Mouse (Mus musculus) retina, embryonic 14.5 days (tissue): ENCODE measurements at regions not wholly inside any gene's neighbourhood (a gene's known extent, or its start where the extent isn't known, plus 50 kb on each side); places are given as distances from the start of the nearest gene placed in this dataset.

Experiments used
- DNase-seq: peaks from one replicate; pipeline ENCODE4 v3.0.0-alpha.2; 2015; ENCODE audit warnings: low spot score

GRCm38 (mm10) chr6:112119180-112119579, 154.4 kb upstream of the Lmcd1 start:
- peak; percentile 41 for DNase-seq

- DNase-seq, result peak; percentile 53
Measured at GRCm38 (mm10) chr6:112133522-112133921, 140.0 kb upstream of the Lmcd1 start.

GRCm38 (mm10) chr6:112152535-112153364, 120.8 kb upstream of the Lmcd1 start:
- peak; percentile 8 for DNase-seq

GRCm38 (mm10) chr6:112167487-112167886, 106.1 kb upstream of the Lmcd1 start:
- DNase-seq, result no peak

GRCm38 (mm10) chr6:112176344-112176743, 97.2 kb upstream of the Lmcd1 start:
- DNase-seq, result no peak

GRCm38 (mm10) chr6:112187636-112188035, 85.9 kb upstream of the Lmcd1 start:
- no peak for DNase-seq

- DNase-seq, result peak; percentile 89
Measured at GRCm38 (mm10) chr6:112191032-112191431, 82.5 kb upstream of the Lmcd1 start.

- DNase-seq, result peak; percentile 91
Measured at GRCm38 (mm10) chr6:112197445-112197844, 76.1 kb upstream of the Lmcd1 start.

GRCm38 (mm10) chr6:112199241-112199640, 74.3 kb upstream of the Lmcd1 start:
- DNase-seq, result no peak

GRCm38 (mm10) chr6:112202120-112202519, 71.4 kb upstream of the Lmcd1 start:
- DNase-seq, result no peak

GRCm38 (mm10) chr6:112203321-112203720, 70.2 kb upstream of the Lmcd1 start:
- no peak for DNase-seq

GRCm38 (mm10) chr6:112204956-112205355, 68.6 kb upstream of the Lmcd1 start:
- DNase-seq, result no peak

GRCm38 (mm10) chr6:112205420-112205995, 68.0 kb upstream of the Lmcd1 start:
- DNase-seq, result no peak

- DNase-seq, result peak; percentile 86
Measured at GRCm38 (mm10) chr6:112207229-112207628, 66.3 kb upstream of the Lmcd1 start.

- DNase-seq, result peak; percentile 17
Measured at GRCm38 (mm10) chr6:112210238-112210950, 63.2 kb upstream of the Lmcd1 start.

- no peak for DNase-seq
Measured at GRCm38 (mm10) chr6:112216868-112217267, 56.7 kb upstream of the Lmcd1 start.

- DNase-seq, result no peak
Measured at GRCm38 (mm10) chr6:112218248-112218647, 55.3 kb upstream of the Lmcd1 start.

GRCm38 (mm10) chr6:112219641-112220040, 53.9 kb upstream of the Lmcd1 start:
- DNase-seq, result no peak

- DNase-seq, result no peak
Measured at GRCm38 (mm10) chr6:112220149-112220548, 53.4 kb upstream of the Lmcd1 start.

- no peak for DNase-seq
Measured at GRCm38 (mm10) chr6:112221373-112221772, 52.2 kb upstream of the Lmcd1 start.

- DNase-seq, result no peak
Measured at GRCm38 (mm10) chr6:112223325-112223724, 50.2 kb upstream of the Lmcd1 start.
